Mouse (Mus musculus) MEL (cell line): ENCODE data around the gene Dop1b.

Experiments
- EP300 ChIP-seq, 2 experiments: IDR thresholded peaks; 2 replicates each; pipeline ENCODE4 v1.6.1; 2011; ENCODE audit warnings: improper control_type of control experiment in 2 of 2, low read length in 2 of 2, low read depth in 1 of 2, mild to moderate bottlenecking in 1 of 2
- HCFC1 ChIP-seq: IDR thresholded peaks from 2 replicates; pipeline ENCODE4 v1.6.1; 2012; ENCODE audit warnings: low read depth, mild to moderate bottlenecking, inconsistent platforms, low read length, improper control_type of control experiment, moderate library complexity
- POLR2A ChIP-seq, 2 experiments: IDR thresholded peaks; 2 replicates each; pipeline ENCODE4 v1.6.1; 2011 to 2012; ENCODE audit warnings: low read length in 2 of 2, mild to moderate bottlenecking in 2 of 2, control low read depth in 1 of 2, improper control_type of control experiment in 1 of 2, low read depth in 1 of 2, moderate library complexity in 1 of 2; ENCODE audit not compliant: control insufficient read depth in 1 of 2, insufficient read depth in 1 of 2, poor library complexity in 1 of 2
- RCOR1 ChIP-seq: IDR thresholded peaks from 2 replicates; pipeline ENCODE4 v1.6.1; 2012; ENCODE audit warnings: low read depth, mild to moderate bottlenecking, inconsistent platforms, low read length, improper control_type of control experiment
- USF1 ChIP-seq: IDR thresholded peaks from 2 replicates; pipeline ENCODE4 v1.6.1; 2014; ENCODE audit warnings: low read depth, mild to moderate bottlenecking, inconsistent platforms, low read length, improper control_type of control experiment, moderate library complexity
- ZNF384 ChIP-seq: IDR thresholded peaks from 2 replicates; pipeline ENCODE4 v1.6.1; 2012; ENCODE audit warnings: low read depth, mild to moderate bottlenecking, inconsistent platforms, low read length, improper control_type of control experiment

DNA sequence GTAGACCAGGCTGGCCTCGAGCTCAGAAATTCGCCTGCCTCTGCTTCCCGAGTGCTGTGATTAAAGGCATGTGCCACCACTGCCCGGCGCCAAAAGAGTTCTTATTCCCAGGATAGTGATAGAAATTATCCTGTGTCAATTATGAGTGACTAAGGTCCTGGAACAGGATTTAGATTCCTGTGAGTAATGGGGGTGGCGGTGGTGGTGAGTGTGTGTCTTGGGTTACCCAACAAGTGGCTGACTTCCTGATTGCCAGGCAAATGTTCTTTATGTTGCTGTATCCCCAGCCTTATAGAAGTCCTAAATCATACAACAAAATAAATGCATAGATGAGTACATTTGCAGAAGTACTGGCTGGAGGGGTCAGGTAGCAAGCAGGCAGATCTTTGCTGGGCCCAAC is 121.8 kb downstream of the Dop1b start:
- TF ChIP-seq POLR2A (IDR thresholded peaks at IDR 0.05; ENCODE audit: control insufficient read depth in 1 of 2, insufficient read depth in 1 of 2, low read depth in 1 of 2, low read length in 2 of 2, poor library complexity in 1 of 2) (no peak), HCFC1 (no peak), USF1 (no peak), EP300 (IDR thresholded peaks at IDR 0.05; ENCODE audit: low read depth in 1 of 2, low read length in 2 of 2) (no peak), ZNF384 (no peak), RCOR1 (no peak)
